Mouse (Mus musculus) adrenal gland, postnatal 36 days (tissue): ENCODE measurements around the gene Krtap9-3. TPM values are rescaled to one million over a fixed set of nuclear protein-coding genes. Genes with fewer than 3 reads are reported as not detected.
"Not testable (repeated sequence)": the region's sequence is repeated elsewhere in the genome, so short reads cannot be mapped to it uniquely, and the experiment has no call there.

Source experiments
- DNase-seq, 2 experiments: peaks; one replicate each; pipeline ENCODE4 v3.0.0; 2021; ENCODE audit warnings: mixed read lengths in 1 of 2
- long read RNA-seq, 2 experiments: library from polyadenylated mRNA; stranded (forward); transcript quantifications; one replicate each; pipeline ENCODE4 v2.0.0; 2021; ENCODE audit warnings: borderline sequencing depth in 2 of 2
- total RNA-seq, 2 experiments: library from RNA; stranded (reverse); gene quantifications; 2 replicates each; pipeline ENCODE4 v1.2.3; 2021

The Krtap9-3 gene
- not detected for total RNA-seq
- long read RNA-seq, experiment 1: 0 reads
- long read RNA-seq, experiment 2: 0 reads

- not testable (repeated sequence) for DNase-seq
Observed at GRCm38 (mm10) chr11:99597742-99598141, at the start of gene Krtap9-3. Gene Krtap9-3 (minus strand): TSS chr11:99598105.

GRCm38 (mm10) chr11:99646444-99646843, 48.5 kb upstream of the Krtap9-3 start:
- DNase-seq: no peak

GRCm38 (mm10) chr11:99644351-99644750, 46.4 kb upstream of the Krtap9-3 start:
- no peak for DNase-seq

- not testable (repeated sequence) for DNase-seq
Observed at GRCm38 (mm10) chr11:99643635-99644139, 45.8 kb upstream of the Krtap9-3 start, which contains the start of gene Krtap4-7. Gene Krtap4-7 (minus strand): TSS chr11:99644089.

GRCm38 (mm10) chr11:99640926-99641325, 43.0 kb upstream of the Krtap9-3 start:
- DNase-seq: no peak

GRCm38 (mm10) chr11:99637086-99637485, 39.2 kb upstream of the Krtap9-3 start:
- no peak for DNase-seq

- no peak for DNase-seq
Observed at GRCm38 (mm10) chr11:99634653-99635134, 36.8 kb upstream of the Krtap9-3 start, which contains the start of gene Krtap4-2. Gene Krtap4-2 (minus strand): TSS chr11:99635084.

- no peak for DNase-seq
Observed at GRCm38 (mm10) chr11:99633293-99633692, 35.4 kb upstream of the Krtap9-3 start.

- DNase-seq: no peak
Observed at GRCm38 (mm10) chr11:99630890-99631289, 33.0 kb upstream of the Krtap9-3 start.

GRCm38 (mm10) chr11:99628138-99628537, 30.2 kb upstream of the Krtap9-3 start, which contains the start of gene Krtap4-1:
Gene Krtap4-1 (minus strand): TSS chr11:99628238.
- DNase-seq: no peak

- no peak for DNase-seq
Observed at GRCm38 (mm10) chr11:99620335-99620734, 22.4 kb upstream of the Krtap9-3 start, which contains the start of gene Gm11562. Gene Gm11562 (minus strand): TSS chr11:99620435.

- DNase-seq: no peak
Observed at GRCm38 (mm10) chr11:99614796-99615363, 17.0 kb upstream of the Krtap9-3 start, which contains the start of gene Krtap2-4. Gene Krtap2-4 (minus strand): TSS chr11:99614846.

GRCm38 (mm10) chr11:99610089-99610488, 12.2 kb upstream of the Krtap9-3 start, which contains the start of gene Gm11937:
Gene Gm11937 (minus strand): TSS chr11:99610189.
- DNase-seq: not testable (repeated sequence)

- no peak for DNase-seq
Observed at GRCm38 (mm10) chr11:99609126-99609525, 11.2 kb upstream of the Krtap9-3 start.

- not testable (repeated sequence) for DNase-seq
Observed at GRCm38 (mm10) chr11:99603208-99603607, 5.3 kb upstream of the Krtap9-3 start, which contains the start of gene Gm11938. Gene Gm11938 (minus strand): TSS chr11:99603308.

- no peak for DNase-seq
Observed at GRCm38 (mm10) chr11:99590981-99591380, 6.9 kb downstream of the Krtap9-3 start, which contains the start of gene Krtap1-3. Gene Krtap1-3 (minus strand): TSS chr11:99591339.

- DNase-seq: no peak
Observed at GRCm38 (mm10) chr11:99585096-99585495, 12.8 kb downstream of the Krtap9-3 start.

GRCm38 (mm10) chr11:99583245-99583704, 14.6 kb downstream of the Krtap9-3 start, which contains the start of gene Krtap1-4:
Gene Krtap1-4 (minus strand): TSS chr11:99583654.
- no peak for DNase-seq

GRCm38 (mm10) chr11:99581564-99581963, 16.3 kb downstream of the Krtap9-3 start:
- no peak for DNase-seq

- no peak for DNase-seq
Observed at GRCm38 (mm10) chr11:99581051-99581450, 16.9 kb downstream of the Krtap9-3 start.

- no peak for DNase-seq
Observed at GRCm38 (mm10) chr11:99580636-99581035, 17.3 kb downstream of the Krtap9-3 start, which contains the start of gene Krtap1-5. Gene Krtap1-5 (minus strand): TSS chr11:99581016.

- DNase-seq: peak; percentile 74 to 78
Observed at GRCm38 (mm10) chr11:99574106-99574505, 23.8 kb downstream of the Krtap9-3 start.

GRCm38 (mm10) chr11:99573164-99573563, 24.7 kb downstream of the Krtap9-3 start:
- DNase-seq: no peak
